Comparison of ENCODE assay signal across 8 mouse cellular contexts in the genomic region with DNA sequence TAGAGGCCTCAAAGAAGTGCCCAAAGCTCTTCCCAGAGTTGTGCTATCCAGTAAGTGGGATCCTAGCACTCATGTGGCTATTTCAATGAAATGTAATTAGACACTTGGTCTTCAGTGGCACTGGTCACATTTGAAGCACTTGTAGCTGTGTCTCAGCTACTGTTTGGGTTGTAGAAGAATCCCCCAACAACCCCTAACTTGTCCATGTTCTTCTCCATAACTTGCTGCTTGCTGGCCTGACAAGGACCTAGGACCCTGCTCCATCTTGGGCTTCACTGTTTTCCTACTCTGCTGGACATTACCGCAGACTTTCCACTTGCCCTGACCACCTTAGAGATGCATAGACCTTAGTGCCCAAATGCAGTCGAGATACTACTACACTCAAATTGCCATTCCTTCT. TPM values are rescaled to one million over a fixed set of nuclear protein-coding genes. Genes with fewer than 3 reads are reported as not detected.
A peak's percentile ranks its signal among the peaks of the same experiment; 100 is the strongest.
DNase-seq lines count a peak whose midpoint lies in the region; ATAC-seq and TF ChIP-seq lines count a peak whose summit lies in the region.

No protein-coding gene starts in this region.

- peak overlapping the region; percentile 95; the same call in 1 of the 2 replicates for H3K27ac ChIP-seq in embryonic fibroblast, embryonic 13.5 days (ENCODE audit: insufficient read depth, low read length)
- H3K27ac ChIP-seq in limb, embryonic 11.5 days (replicated peaks; ENCODE audit: low read depth, low read length): peak overlapping the region; percentile 97; the same call in 1 of the 2 replicates
- H3K27ac ChIP-seq in stomach, embryonic 14.5 days (ENCODE audit: low read length): peak overlapping the region; percentile 99; the same call in 1 of the 2 replicates

- DNase-seq in limb, embryonic 11.5 days (ENCODE audit: low spot score): no peak
- DNase-seq in urinary bladder, postnatal 14 days (ENCODE audit: low spot score): no peak
- DNase-seq in ovary, postnatal 36 days (ENCODE audit: low spot score): no peak
- no peak for DNase-seq in ovary, postnatal 14 days (ENCODE audit: low spot score)

- peak overlapping the region; percentile 98; the same call in 1 of the 2 replicates for H3K9ac ChIP-seq in limb, embryonic 11.5 days (ENCODE audit: low read length)
- H3K9ac ChIP-seq in stomach, embryonic 14.5 days (replicated peaks; ENCODE audit: low read depth, low read length): no peak overlapping the region; the same call in 1 of the 2 replicates

- H3K27me3 ChIP-seq in megakaryocyte, embryonic 14.5 days (replicated peaks): no peaks in the 10 kb centered on the region
- no peaks in the 10 kb centered on the region for H3K27me3 ChIP-seq in limb, embryonic 11.5 days (ENCODE audit: control insufficient read depth, insufficient read depth, low read length)
- H3K27me3 ChIP-seq in stomach, embryonic 14.5 days (ENCODE audit: control insufficient read depth, insufficient read depth, low read length): no peaks in the 10 kb centered on the region

- ATAC-seq in megakaryocyte, adult 5-6 weeks (ENCODE audit: poor library complexity, severe bottlenecking): no peak
- ATAC-seq in limb, embryonic 11.5 days (ENCODE audit: insufficient number of reproducible peaks, low FRiP score, low TSS enrichment, low read depth): no peak
- no peak for ATAC-seq in stomach, embryonic 14.5 days (ENCODE audit: insufficient number of reproducible peaks, insufficient read depth, low FRiP score, low read depth)

- no peak for TF ChIP-seq CTCF in embryonic fibroblast, embryonic 13.5 days (IDR thresholded peaks at IDR 0.05; ENCODE audit: borderline replicate concordance, insufficient read depth, low read length)

- peak overlapping the region; percentile 93 for H3K4me3 ChIP-seq in megakaryocyte, embryonic 14.5 days (replicated peaks)
- H3K4me3 ChIP-seq in embryonic fibroblast, embryonic 13.5 days (ENCODE audit: insufficient read depth, low read length): peak overlapping the region; percentile 72
- peak overlapping the region; percentile 76 for H3K4me3 ChIP-seq in limb, embryonic 11.5 days (ENCODE audit: low read depth, low read length)
- H3K4me3 ChIP-seq in stomach, embryonic 14.5 days (ENCODE audit: low read depth, low read length): peak overlapping the region; percentile 89

- no peak for TF ChIP-seq POLR2A in embryonic fibroblast, embryonic 13.5 days (IDR thresholded peaks at IDR 0.05; ENCODE audit: low read depth, low read length)

- H3K4me2 ChIP-seq in limb, embryonic 11.5 days (ENCODE audit: low read depth, severe bottlenecking): peak overlapping the region; percentile 72
- peak overlapping the region; percentile 86 for H3K4me2 ChIP-seq in stomach, embryonic 14.5 days (replicated peaks; ENCODE audit: low read depth, low read length)

- H3K4me1 ChIP-seq in megakaryocyte, embryonic 14.5 days: peaks cover 43% of the 10 kb centered on the region
- H3K4me1 ChIP-seq in embryonic fibroblast, embryonic 13.5 days (ENCODE audit: control insufficient read depth, insufficient read depth, low read length): peaks cover 4% of the 10 kb centered on the region
- peaks cover 6% of the 10 kb centered on the region; the same call in 1 of the 2 replicates for H3K4me1 ChIP-seq in limb, embryonic 11.5 days (ENCODE audit: control insufficient read depth, insufficient read depth, low read length)
- H3K4me1 ChIP-seq in stomach, embryonic 14.5 days (ENCODE audit: control insufficient read depth, insufficient read depth, low read length): peaks cover 6% of the 10 kb centered on the region; the same call in 1 of the 2 replicates

- H3K36me3 ChIP-seq in megakaryocyte, embryonic 14.5 days (replicated peaks; ENCODE audit: low read length): peaks cover 34% of the 10 kb centered on the region
- no peaks in the 10 kb centered on the region for H3K36me3 ChIP-seq in limb, embryonic 11.5 days (ENCODE audit: control insufficient read depth, insufficient read depth, low read length)
- peaks cover 9% of the 10 kb centered on the region; the same call in 1 of the 2 replicates for H3K36me3 ChIP-seq in stomach, embryonic 14.5 days (ENCODE audit: control insufficient read depth, insufficient read depth, low read length)

- 70% methylated on average over 2 of the region's 2 CpGs for WGBS in limb, embryonic 11.5 days
- 54% methylated on average over 2 of the region's 2 CpGs for WGBS in stomach, embryonic 14.5 days

- H3K9me3 ChIP-seq in megakaryocyte, embryonic 14.5 days: no peaks in the 10 kb centered on the region
- no peaks in the 10 kb centered on the region for H3K9me3 ChIP-seq in limb, embryonic 11.5 days (ENCODE audit: control insufficient read depth, low read length)
- no peaks in the 10 kb centered on the region for H3K9me3 ChIP-seq in stomach, embryonic 14.5 days (ENCODE audit: control insufficient read depth, low read depth, low read length)

RNA-seq across cellular contexts. Expression of a gene that starts 1.0 kb away (rescaled TPM):
- 1.5 TPM in 1 of 2 replicates, not detected in the other for polyA plus RNA-seq in megakaryocyte, embryonic 14.5 days (2012; ENCODE audit: insufficient read depth, low replicate concordance)
- total RNA-seq in megakaryocyte, adult 5-6 weeks (2015): 46.3 and 59.7 TPM in 2 replicates
- total RNA-seq in megakaryocyte, adult 5-6 weeks (2017): 59.0 and 80.3 TPM in 2 replicates
- 48.0 and 66.0 TPM in 2 replicates for polyA plus RNA-seq in embryonic fibroblast, embryonic 13.5 days (2011; ENCODE audit: insufficient read length, low read depth, missing spikeins)
- 54.1 and 58.0 TPM in 2 replicates for polyA plus RNA-seq in limb, embryonic 11.5 days (2014; fragmentation: Nextera tagmentation; extraction: Ambion mirVana)
- 42.1 and 47.6 TPM in 2 replicates for polyA plus RNA-seq in stomach, embryonic 14.5 days (2014; fragmentation: Nextera tagmentation; extraction: Ambion mirVana)

RNA-seq across cellular contexts. Expression of a gene that starts 15.1 kb away (rescaled TPM):
- polyA plus RNA-seq in megakaryocyte, embryonic 14.5 days (2012; ENCODE audit: insufficient read depth, low replicate concordance): 7.0 and 7.1 TPM in 2 replicates
- 1.6 and 1.7 TPM in 2 replicates for total RNA-seq in megakaryocyte, adult 5-6 weeks (2015)
- 2.3 and 4.2 TPM in 2 replicates for total RNA-seq in megakaryocyte, adult 5-6 weeks (2017)
- polyA plus RNA-seq in embryonic fibroblast, embryonic 13.5 days (2011; ENCODE audit: insufficient read length, low read depth, missing spikeins): not detected in 2 replicates
- 0.88 and 0.91 TPM in 2 replicates for polyA plus RNA-seq in limb, embryonic 11.5 days (2014; fragmentation: Nextera tagmentation; extraction: Ambion mirVana)
- 2.4 TPM in 2 replicates for polyA plus RNA-seq in stomach, embryonic 14.5 days (2014; fragmentation: Nextera tagmentation; extraction: Ambion mirVana)

RNA-seq across cellular contexts. Expression of a gene that starts 41.9 kb away (rescaled TPM):
- 64.1 and 65.8 TPM in 2 replicates for polyA plus RNA-seq in megakaryocyte, embryonic 14.5 days (2012; ENCODE audit: insufficient read depth, low replicate concordance)
- 33.6 and 36.0 TPM in 2 replicates for total RNA-seq in megakaryocyte, adult 5-6 weeks (2015)
- 42.6 and 42.9 TPM in 2 replicates for total RNA-seq in megakaryocyte, adult 5-6 weeks (2017)
- polyA plus RNA-seq in embryonic fibroblast, embryonic 13.5 days (2011; ENCODE audit: insufficient read length, low read depth, missing spikeins): 79.0 and 92.6 TPM in 2 replicates
- polyA plus RNA-seq in limb, embryonic 11.5 days (2014; fragmentation: Nextera tagmentation; extraction: Ambion mirVana): 33.8 and 41.1 TPM in 2 replicates
- 55.0 and 62.5 TPM in 2 replicates for polyA plus RNA-seq in stomach, embryonic 14.5 days (2014; fragmentation: Nextera tagmentation; extraction: Ambion mirVana)

RNA-seq across cellular contexts. Expression of a gene that starts 47.9 kb away (rescaled TPM):
- polyA plus RNA-seq in megakaryocyte, embryonic 14.5 days (2012; ENCODE audit: insufficient read depth, low replicate concordance): not detected in 2 replicates
- total RNA-seq in megakaryocyte, adult 5-6 weeks (2015): not detected in 2 replicates
- total RNA-seq in megakaryocyte, adult 5-6 weeks (2017): not detected in 2 replicates
- polyA plus RNA-seq in embryonic fibroblast, embryonic 13.5 days (2011; ENCODE audit: insufficient read length, low read depth, missing spikeins): not detected in 2 replicates
- polyA plus RNA-seq in limb, embryonic 11.5 days (2014; fragmentation: Nextera tagmentation; extraction: Ambion mirVana): not detected in 2 replicates
- polyA plus RNA-seq in stomach, embryonic 14.5 days (2014; fragmentation: Nextera tagmentation; extraction: Ambion mirVana): not detected in 2 replicates

RNA-seq across cellular contexts. Expression of a gene that starts 60.0 kb away (rescaled TPM):
- not detected in 2 replicates for polyA plus RNA-seq in megakaryocyte, embryonic 14.5 days (2012; ENCODE audit: insufficient read depth, low replicate concordance)
- not detected in 2 replicates for total RNA-seq in megakaryocyte, adult 5-6 weeks (2015)
- not detected in 2 replicates for total RNA-seq in megakaryocyte, adult 5-6 weeks (2017)
- polyA plus RNA-seq in embryonic fibroblast, embryonic 13.5 days (2011; ENCODE audit: insufficient read length, low read depth, missing spikeins): not detected in 2 replicates
- not detected in 2 replicates for polyA plus RNA-seq in limb, embryonic 11.5 days (2014; fragmentation: Nextera tagmentation; extraction: Ambion mirVana)
- not detected in 2 replicates for polyA plus RNA-seq in stomach, embryonic 14.5 days (2014; fragmentation: Nextera tagmentation; extraction: Ambion mirVana)

Comparison
In these comparisons a context has a peak if more than half of its experiments do, and no peak if none do; other contexts are left out.
1. RNA of a gene that starts 1.0 kb away (polyA plus RNA-seq): 48.0 to 66.0 TPM in embryonic fibroblast, embryonic 13.5 days, 54.1 to 58.0 TPM in limb, embryonic 11.5 days and 42.1 to 47.6 TPM in stomach, embryonic 14.5 days; 1.5 TPM in megakaryocyte, embryonic 14.5 days; every median in the first group is over 10 times any median in the second.
2. Peak in every context shown above with its lines, with median percentiles within 50 percentile points of each other: H3K4me3 ChIP-seq and H3K27ac ChIP-seq.